Mouse (Mus musculus) CH12.LX (cell line): Measurements from ENCODE around the gene Atp1a1. TPM values are rescaled to one million over a fixed set of nuclear protein-coding genes. Genes with fewer than 3 reads are reported as not detected.

Experiments used
- DNase-seq: peaks from one replicate; pipeline ENCODE4 v3.0.0-alpha.2; 2013; ENCODE audit errors: extremely low read depth
- H3K27ac ChIP-seq: 2 replicates; pipeline ENCODE4 v1.5.1; 2012; ENCODE audit warnings: low read depth, mild to moderate bottlenecking, control low read depth, moderate library complexity; ENCODE audit not compliant: insufficient read depth
- H3K27me3 ChIP-seq: replicated peaks from 2 replicates; pipeline ENCODE3; 2012; ENCODE audit warnings: inconsistent platforms
- H3K36me3 ChIP-seq, 2 experiments: replicated peaks in 1 of 2; 2 replicates each; pipeline versions ENCODE3 to v1.6.1; 2012; ENCODE audit warnings: inconsistent platforms in 1 of 2, low read length in 1 of 2, mild to moderate bottlenecking in 1 of 2, mixed read lengths in 1 of 2, moderate library complexity in 1 of 2; ENCODE audit not compliant: control insufficient read depth in 1 of 2, insufficient read depth in 1 of 2
- H3K4me1 ChIP-seq, 2 experiments: 2 replicates each; pipeline ENCODE4 v1.6.1; 2012; ENCODE audit warnings: inconsistent platforms in 1 of 2, moderate library complexity in 1 of 2; ENCODE audit not compliant: insufficient read depth in 2 of 2, control insufficient read depth in 1 of 2
- H3K4me2 ChIP-seq: 2 replicates; pipeline ENCODE4 v1.6.1; 2012; ENCODE audit warnings: low read depth, mild to moderate bottlenecking, control low read depth; ENCODE audit not compliant: poor library complexity, insufficient read depth, severe bottlenecking
- H3K4me3 ChIP-seq, 3 experiments: fragments of 150-350 bp in 1 of 3; sonication (generic) in 1 of 3; replicated peaks in 1 of 3; 2 replicates each; pipeline versions ENCODE3 to v1.5.1; 2011 to 2012; ENCODE audit warnings: low read depth in 2 of 3, low read length in 2 of 3, mild to moderate bottlenecking in 2 of 3, moderate library complexity in 2 of 3, control low read depth in 1 of 3, improper control_type of control experiment in 1 of 3, inconsistent platforms in 1 of 3, mixed read lengths in 1 of 3; ENCODE audit not compliant: poor library complexity in 1 of 3
- H3K79me2 ChIP-seq: replicated peaks from 2 replicates; pipeline ENCODE4 v1.6.1; 2012; ENCODE audit warnings: mild to moderate bottlenecking, moderate library complexity; ENCODE audit not compliant: control insufficient read depth, poor library complexity, insufficient read depth, severe bottlenecking; ENCODE audit errors: extremely low read depth
- H3K9ac ChIP-seq: 2 replicates; pipeline ENCODE4 v1.6.1; 2012; ENCODE audit warnings: low read depth, mild to moderate bottlenecking, control low read depth, moderate library complexity; ENCODE audit not compliant: insufficient read depth
- H3K9me3 ChIP-seq: replicated peaks from 2 replicates; pipeline ENCODE3; 2012; ENCODE audit warnings: low read length, inconsistent platforms, mixed read lengths
- BHLHE40 ChIP-seq: IDR thresholded peaks from 2 replicates; pipeline ENCODE4 v1.6.1; 2011; ENCODE audit warnings: mild to moderate bottlenecking, low read depth, low read length, improper control_type of control experiment
- CHD2 ChIP-seq: IDR thresholded peaks from 2 replicates; pipeline ENCODE4 v1.6.1; 2011; ENCODE audit warnings: low read length, improper control_type of control experiment
- CTCF ChIP-seq, 2 experiments: IDR thresholded peaks in 1 of 2; conservative IDR thresholded peaks in 1 of 2; 2 replicates each; pipeline ENCODE4 v1.5.1; 2011 to 2012; ENCODE audit warnings: low read depth in 2 of 2, low read length in 2 of 2, improper control_type of control experiment in 1 of 2, inconsistent platforms in 1 of 2, mild to moderate bottlenecking in 1 of 2, moderate library complexity in 1 of 2
- ELF1 ChIP-seq: IDR thresholded peaks from 2 replicates; pipeline ENCODE4 v1.6.1; 2014; ENCODE audit warnings: low read depth, mild to moderate bottlenecking, inconsistent platforms, low read length, improper control_type of control experiment
- EP300 ChIP-seq: IDR thresholded peaks from 2 replicates; pipeline ENCODE4 v1.6.1; 2011; ENCODE audit warnings: low read length, improper control_type of control experiment
- ETS1 ChIP-seq: conservative IDR thresholded peaks from 2 replicates; pipeline ENCODE4 v1.6.1; 2012; ENCODE audit warnings: low read depth, mild to moderate bottlenecking, inconsistent platforms, low read length, improper control_type of control experiment, moderate library complexity
- GABPA ChIP-seq: IDR thresholded peaks from 2 replicates; pipeline ENCODE4 v1.6.1; 2012; ENCODE audit warnings: low read depth, low read length, improper control_type of control experiment, inconsistent platforms; ENCODE audit not compliant: insufficient replicate concordance
- HCFC1 ChIP-seq: IDR thresholded peaks from 2 replicates; pipeline ENCODE4 v1.6.1; 2012; ENCODE audit warnings: low read depth, mild to moderate bottlenecking, inconsistent platforms, low read length, improper control_type of control experiment
- IRF4 ChIP-seq: IDR thresholded peaks from 2 replicates; pipeline ENCODE4 v1.6.1; 2014; ENCODE audit warnings: low read depth, mild to moderate bottlenecking, inconsistent platforms, low read length, improper control_type of control experiment
- JUN ChIP-seq: IDR thresholded peaks from 2 replicates; pipeline ENCODE4 v1.6.1; 2011; ENCODE audit warnings: low read depth, mild to moderate bottlenecking, low read length, improper control_type of control experiment, moderate library complexity; ENCODE audit not compliant: insufficient read depth
- JUND ChIP-seq: conservative IDR thresholded peaks from 2 replicates; pipeline ENCODE4 v1.6.1; 2011; ENCODE audit warnings: low read depth, low read length, improper control_type of control experiment
- KAT2A ChIP-seq: IDR thresholded peaks from 2 replicates; pipeline ENCODE4 v1.6.1; 2012; ENCODE audit warnings: low read length, improper control_type of control experiment, inconsistent platforms; ENCODE audit not compliant: insufficient replicate concordance
- MAX ChIP-seq: IDR thresholded peaks from 2 replicates; pipeline ENCODE4 v1.6.1; 2011; ENCODE audit warnings: low read length, improper control_type of control experiment
- MEF2A ChIP-seq: IDR thresholded peaks from 2 replicates; pipeline ENCODE4 v1.6.1; 2014; ENCODE audit warnings: low read depth, mild to moderate bottlenecking, inconsistent platforms, low read length, improper control_type of control experiment, borderline replicate concordance
- MXI1 ChIP-seq: IDR thresholded peaks from 2 replicates; pipeline ENCODE4 v1.6.1; 2011; ENCODE audit warnings: mild to moderate bottlenecking, low read depth, low read length, improper control_type of control experiment
- NELFE ChIP-seq: IDR thresholded peaks from 2 replicates; pipeline ENCODE4 v1.6.1; 2011; ENCODE audit warnings: low read depth, low read length, improper control_type of control experiment
- NRF1 ChIP-seq: IDR thresholded peaks from 2 replicates; pipeline ENCODE4 v1.6.1; 2014; ENCODE audit warnings: low read depth, mild to moderate bottlenecking, inconsistent platforms, low read length, improper control_type of control experiment, moderate library complexity
- PAX5 ChIP-seq: IDR thresholded peaks from 2 replicates; pipeline ENCODE4 v1.6.1; 2012; ENCODE audit warnings: low read length, inconsistent platforms, mixed read lengths
- POLR2A ChIP-seq: IDR thresholded peaks from 2 replicates; pipeline ENCODE4 v1.6.1; 2011; ENCODE audit warnings: low read depth, mild to moderate bottlenecking, improper control_type of control experiment, low read length
- POLR2AphosphoS2 ChIP-seq: IDR thresholded peaks from 2 replicates; pipeline ENCODE4 v1.6.1; 2011; ENCODE audit warnings: low read depth, low read length, improper control_type of control experiment
- RAD21 ChIP-seq: IDR thresholded peaks from 2 replicates; pipeline ENCODE4 v1.6.1; 2011; ENCODE audit warnings: low read depth, mild to moderate bottlenecking, low read length, improper control_type of control experiment, moderate library complexity
- RCOR1 ChIP-seq: conservative IDR thresholded peaks from 2 replicates; pipeline ENCODE4 v1.6.1; 2012; ENCODE audit warnings: low read depth, mild to moderate bottlenecking, inconsistent platforms, low read length, improper control_type of control experiment
- SIN3A ChIP-seq: IDR thresholded peaks from 2 replicates; pipeline ENCODE4 v1.6.1; 2012; ENCODE audit warnings: low read length, improper control_type of control experiment, inconsistent platforms
- SMC3 ChIP-seq: IDR thresholded peaks from 2 replicates; pipeline ENCODE4 v1.6.1; 2011; ENCODE audit warnings: low read depth, low read length, improper control_type of control experiment
- TBP ChIP-seq: conservative IDR thresholded peaks from 2 replicates; pipeline ENCODE4 v1.6.1; 2011; ENCODE audit warnings: low read depth, low read length, improper control_type of control experiment
- TCF12 ChIP-seq: IDR thresholded peaks from 2 replicates; pipeline ENCODE4 v1.6.1; 2014; ENCODE audit warnings: low read depth, mild to moderate bottlenecking, inconsistent platforms, low read length, improper control_type of control experiment
- USF2 ChIP-seq: conservative IDR thresholded peaks from 2 replicates; pipeline ENCODE4 v1.6.1; 2011; ENCODE audit warnings: low read depth, low read length, improper control_type of control experiment
- ZKSCAN1 ChIP-seq: IDR thresholded peaks from 2 replicates; pipeline ENCODE4 v1.6.1; 2012; ENCODE audit warnings: low read depth, inconsistent platforms, low read length, improper control_type of control experiment, borderline replicate concordance
- ZMIZ1 ChIP-seq: IDR thresholded peaks from 2 replicates; pipeline ENCODE4 v1.6.1; 2012; ENCODE audit warnings: low read depth, mild to moderate bottlenecking, inconsistent platforms, low read length, improper control_type of control experiment
- ZNF384 ChIP-seq: IDR thresholded peaks from 2 replicates; pipeline ENCODE4 v1.6.1; 2012; ENCODE audit warnings: low read depth, low read length, improper control_type of control experiment, inconsistent platforms
- dilution Hi-C: fragments of 300-500 bp; cut with MboI; formaldehyde crosslinking; loops from 2 replicates; pipeline ENCODE4 v1.14.3; 2020; ENCODE audit warnings: low sequenced_read_pairs; ENCODE audit not compliant: extremely low pct_unique_long_range_greater_than_20kb, extremely low pct_ligation_motif_present
- in situ Hi-C: fragments of 300-500 bp; cut with MboI; formaldehyde crosslinking; loops from 3 replicates; pipeline ENCODE4 v1.14.3; 2019; ENCODE audit warnings: low sequenced_read_pairs, low pct_ligation_motif_present, low pct_unique_long_range_greater_than_20kb, mixed read lengths
- polyA plus RNA-seq: library from polyadenylated mRNA; unstranded; fragments of >175 nt; gene quantifications from 2 replicates; pipeline ENCODE4 v1.2.1, GENCODE M21; 2012; ENCODE audit warnings: low read depth; ENCODE audit not compliant: insufficient read length
- total RNA-seq, 2 experiments: library from RNA; depleted of rRNA; stranded (reverse); fragments of 300-350 nt in 1 of 2; fragments of >200 nt in 1 of 2; gene quantifications; 2 replicates each; pipeline ENCODE4 v1.2.3; 2012 to 2014

The Atp1a1 gene
- total and polyA plus RNA-seq, 3 experiments: 215 to 337 (median 219) TPM

GRCm38 (mm10) chr3:101544116-101544515, 60.4 kb downstream of the Atp1a1 start:
- in situ Hi-C loops: no loop called here
- Histone ChIP-seq H3K4me3 (no peak overlapping the region), H3K4me2 (no peak overlapping the region), H3K4me1 (no peaks in the 10 kb centered on the region), H3K79me2 (no peaks in the 10 kb centered on the region), H3K27ac (no peak overlapping the region), H3K9ac (no peak overlapping the region), H3K36me3 (no peaks in the 10 kb centered on the region), H3K27me3 (no peaks in the 10 kb centered on the region), H3K9me3 (no peaks in the 10 kb centered on the region)
- dilution Hi-C loops: no loop called here
- DNase-seq: no peak
- TF ChIP-seq TBP (no peak), NELFE (no peak), SMC3 (no peak), RCOR1 (no peak), MXI1 (no peak), SIN3A (no peak), USF2 (no peak), HCFC1 (no peak), CTCF (conservative IDR thresholded peaks at IDR 0.05 in 1 of 2, IDR thresholded peaks at IDR 0.05 in 1 of 2; ENCODE audit: low read depth in 2 of 2, low read length in 2 of 2) (no peak), TCF12 (no peak), POLR2A (no peak), MAX (no peak), EP300 (no peak), ELF1 (no peak), ETS1 (no peak), ZKSCAN1 (no peak), BHLHE40 (no peak), CHD2 (no peak), JUN (no peak), JUND (no peak)

- H3K4me1 ChIP-seq: no peaks in the 10 kb centered on the region
- no peaks in the 10 kb centered on the region for H3K79me2 ChIP-seq
- no peak overlapping the region for H3K4me2 ChIP-seq
- no peak for DNase-seq
- no peaks in the 10 kb centered on the region for H3K9me3 ChIP-seq
- H3K27ac ChIP-seq: no peak overlapping the region
- H3K4me3 ChIP-seq: no peak overlapping the region
- no peaks in the 10 kb centered on the region for H3K27me3 ChIP-seq
- dilution Hi-C loops (no loop called here), in situ Hi-C loops (no loop called here)
- no peaks in the 10 kb centered on the region for H3K36me3 ChIP-seq
- H3K9ac ChIP-seq: no peak overlapping the region
- TF ChIP-seq NRF1 (no peak), IRF4 (no peak), ELF1 (no peak), ZKSCAN1 (no peak), JUND (no peak), PAX5 (no peak), MEF2A (no peak), ZMIZ1 (no peak), GABPA (no peak), POLR2AphosphoS2 (no peak), MXI1 (no peak), MAX (no peak), BHLHE40 (no peak), POLR2A (no peak), KAT2A (no peak), HCFC1 (no peak), NELFE (no peak), ZNF384 (no peak), JUN (no peak), RAD21 (no peak)
Measured at GRCm38 (mm10) chr3:101541571-101541970, 62.9 kb downstream of the Atp1a1 start.
